Mouse (Mus musculus) layer of hippocampus, postnatal 14 days (tissue): Measurements from ENCODE around the gene Fpgs. TPM values are rescaled to one million over a fixed set of nuclear protein-coding genes. Genes with fewer than 3 reads are reported as not detected.

Experiments used
- DNase-seq, 2 experiments: peaks; one replicate each; pipeline ENCODE4 v3.0.0; 2021 to 2022; ENCODE audit warnings: low spot score in 2 of 2, mixed read lengths in 1 of 2
- total RNA-seq, 2 experiments: library from RNA; stranded (reverse); gene quantifications; 2 replicates each; pipeline ENCODE4 v1.2.3; 2021

The Fpgs gene
- total RNA-seq, 2 experiments from 2014 or later, result 11.6 to 13.0 TPM

- DNase-seq, result no peak
These were observed 31.9 kb downstream of the Fpgs start for GRCm38 (mm10) chr2:32671907-32672595.

- no peak for DNase-seq
These were observed 32.8 kb downstream of the Fpgs start for GRCm38 (mm10) chr2:32671147-32671546.

DNA sequence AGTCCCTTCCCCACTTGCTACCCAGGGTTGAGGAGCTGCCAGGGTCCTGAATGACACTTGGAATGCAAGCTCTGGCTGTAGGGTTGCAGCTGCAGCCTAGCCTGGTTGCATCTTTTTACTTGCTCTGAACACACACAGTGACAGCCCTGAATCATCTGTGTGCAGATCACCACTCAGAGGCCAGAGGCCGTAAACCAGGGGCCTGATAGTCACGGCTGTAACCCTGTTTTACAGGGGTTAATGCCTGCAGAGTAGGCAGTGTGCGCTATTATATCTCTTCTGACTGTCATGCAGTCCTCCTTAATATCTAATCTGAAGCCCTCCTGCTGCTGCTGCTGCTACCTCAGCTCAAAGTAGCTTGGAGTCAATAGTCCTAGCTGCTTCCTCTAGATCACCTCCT, 34.1 kb downstream of the Fpgs start:
- no peak for DNase-seq

GRCm38 (mm10) chr2:32668176-32668575, 35.8 kb downstream of the Fpgs start:
- DNase-seq, result no peak

GRCm38 (mm10) chr2:32667775-32668174, 36.2 kb downstream of the Fpgs start:
- no peak for DNase-seq

- no peak for DNase-seq
These were observed 38.1 kb downstream of the Fpgs start for GRCm38 (mm10) chr2:32665853-32666252.

GRCm38 (mm10) chr2:32665345-32665744, 38.6 kb downstream of the Fpgs start:
- no peak for DNase-seq

DNA sequence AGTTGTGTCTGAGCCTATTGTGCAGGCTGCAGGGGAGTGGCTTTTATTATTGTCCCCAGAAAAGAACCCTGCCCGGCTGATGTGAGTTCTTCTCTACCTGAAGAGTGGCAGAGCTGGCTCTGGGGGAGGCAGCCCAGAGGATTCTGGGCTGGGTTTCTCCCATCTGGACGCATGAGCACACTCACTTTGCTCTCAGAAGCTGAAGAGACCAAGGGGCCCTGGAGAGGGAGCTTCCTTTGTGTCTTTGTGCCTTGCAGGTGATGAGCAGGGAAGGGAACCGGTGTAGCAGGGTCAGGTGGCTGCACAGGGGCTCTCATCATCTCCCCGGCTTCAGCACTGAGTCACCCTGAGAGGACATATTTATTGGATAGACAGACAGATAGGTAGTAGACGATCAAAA, 41.7 kb downstream of the Fpgs start:
- DNase-seq, result no peak

GRCm38 (mm10) chr2:32661509-32662107, 42.3 kb downstream of the Fpgs start:
- DNase-seq, result no peak

- DNase-seq, result no peak
These were observed 45.1 kb downstream of the Fpgs start for GRCm38 (mm10) chr2:32658873-32659272.

DNA sequence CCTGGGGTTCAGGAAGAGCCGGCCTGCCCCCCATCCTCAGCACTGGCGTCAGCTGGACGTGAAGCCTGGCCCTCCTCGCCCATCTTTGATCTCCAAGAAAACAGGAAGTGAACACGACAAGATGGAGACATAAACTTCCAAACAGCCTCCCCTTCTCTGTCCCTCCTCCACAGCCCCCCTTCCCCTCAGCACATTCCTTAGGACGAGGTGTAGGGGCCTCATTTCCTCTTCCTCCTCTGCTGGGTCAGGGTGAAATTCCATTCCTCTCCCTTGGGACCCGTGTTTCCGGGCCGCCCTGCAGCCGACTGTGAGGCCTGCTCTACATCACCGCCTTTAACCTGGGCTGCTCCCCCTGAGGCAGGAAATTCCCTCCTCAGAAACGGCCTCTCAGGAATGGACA, 48.1 kb downstream of the Fpgs start:
- DNase-seq, result no peak

DNA sequence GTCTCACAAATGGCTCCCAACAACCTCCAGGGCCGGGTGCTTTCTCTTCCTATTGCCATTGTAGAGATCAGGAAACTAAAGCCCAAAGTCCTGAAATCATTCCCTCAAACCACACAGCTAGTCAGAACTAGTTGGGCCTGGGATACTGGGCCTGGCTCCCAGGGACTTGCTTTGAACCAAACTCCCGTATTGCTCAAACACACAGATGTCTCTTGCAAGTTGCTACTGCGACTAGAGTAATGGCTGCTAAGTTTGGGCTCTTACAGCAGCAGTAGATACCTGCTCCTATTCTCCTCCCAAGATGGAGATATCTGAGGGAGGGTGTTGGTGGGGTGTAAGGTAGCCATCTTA, 48.6 kb downstream of the Fpgs start:
- DNase-seq, result no peak

- no peak for DNase-seq
These were observed 49.1 kb downstream of the Fpgs start for GRCm38 (mm10) chr2:32654743-32655393.

- no peak for DNase-seq
These were observed 50.2 kb downstream of the Fpgs start for GRCm38 (mm10) chr2:32653764-32654163.

GRCm38 (mm10) chr2:32647366-32647765, 56.6 kb downstream of the Fpgs start:
- DNase-seq, result no peak

DNA sequence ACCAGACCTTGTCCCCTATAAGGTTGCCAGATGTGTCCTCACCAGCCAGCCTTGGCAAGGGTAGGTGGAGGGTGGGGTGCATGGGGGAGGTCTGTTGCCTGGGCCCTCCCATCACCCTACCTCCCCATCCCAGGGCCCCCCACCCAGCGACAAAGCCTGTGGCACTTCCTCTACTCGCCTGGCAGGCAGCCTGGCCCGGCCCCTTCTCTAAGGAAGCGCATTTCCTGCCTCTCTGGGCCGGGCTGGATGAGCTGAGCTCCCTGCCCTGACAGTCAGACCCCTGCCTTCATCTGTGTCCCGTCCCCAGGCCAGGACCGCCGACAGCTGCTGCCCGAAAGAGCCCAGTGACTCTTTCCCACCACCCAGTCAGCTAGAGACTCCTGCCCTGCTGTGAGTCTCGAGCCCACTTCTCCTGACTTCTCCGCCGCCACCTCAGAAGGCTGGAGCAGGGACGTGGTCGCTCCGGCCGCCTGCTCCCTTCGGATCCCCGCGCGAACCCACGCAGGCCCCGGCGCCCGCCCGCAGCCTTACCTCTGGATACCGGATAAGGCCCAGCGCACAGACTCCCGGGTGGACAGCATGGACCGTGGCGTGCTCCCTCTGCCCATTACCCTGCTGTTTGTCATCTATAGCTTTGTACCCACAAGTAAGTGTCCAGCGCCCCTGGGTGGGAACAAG, 57.4 kb downstream of the Fpgs start, which contains the start of gene Eng:
TSS of gene Eng (plus strand) at position 217 of the 678 bp plus-strand sequence.
- DNase-seq, result no peak

DNA sequence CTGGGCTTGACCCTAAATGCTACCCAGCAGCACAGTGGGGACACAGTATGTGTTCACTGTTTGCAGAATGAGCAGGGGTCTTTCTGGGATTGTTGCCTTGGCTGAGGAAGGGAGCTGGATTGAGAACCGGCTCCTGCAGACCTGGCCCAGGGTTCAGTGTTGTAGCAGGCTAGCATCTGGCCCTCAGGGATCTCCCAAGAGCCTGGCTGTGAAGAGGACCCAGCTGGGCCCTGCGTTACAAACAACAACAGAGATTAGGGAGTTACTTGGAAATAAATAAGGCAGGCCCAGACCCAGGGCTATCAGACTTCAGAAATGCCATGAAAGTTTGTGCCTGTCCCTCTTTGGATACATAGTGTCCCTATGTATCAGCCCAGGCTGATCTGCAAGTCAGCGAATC, 58.3 kb downstream of the Fpgs start:
- DNase-seq, result no peak

- DNase-seq, result no peak
These were observed 59.0 kb downstream of the Fpgs start for GRCm38 (mm10) chr2:32644799-32645475.

GRCm38 (mm10) chr2:32644083-32644482, 59.9 kb downstream of the Fpgs start:
- DNase-seq, result no peak

DNA sequence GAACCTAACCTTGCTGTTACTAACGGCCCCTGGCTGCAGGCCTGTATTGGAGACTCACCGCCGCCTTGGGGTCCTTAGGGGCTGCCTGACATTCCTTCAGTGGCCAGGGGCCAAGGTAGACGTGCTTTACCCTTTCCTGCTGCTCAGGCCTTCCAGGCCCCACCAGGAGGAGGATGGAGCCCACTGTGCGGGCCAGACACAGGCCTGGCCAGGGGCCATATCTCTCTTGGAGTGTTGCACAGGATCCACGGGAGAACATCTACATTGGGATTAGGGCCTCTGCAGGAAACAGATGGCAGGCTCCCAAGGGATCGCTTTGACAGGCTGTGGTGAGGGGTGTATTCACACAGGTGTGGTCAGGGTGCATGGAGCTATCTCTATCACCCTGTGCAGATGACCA, 61.1 kb downstream of the Fpgs start:
- DNase-seq, result no peak

- DNase-seq, result no peak
These were observed 62.1 kb downstream of the Fpgs start for GRCm38 (mm10) chr2:32641810-32642209.
